Mouse (Mus musculus): ENCODE data around the gene Srp54a.
"Not testable (repeated sequence)": the region's sequence is repeated elsewhere in the genome, so short reads cannot be mapped to it uniquely, and the experiment has no call there.

The Srp54a gene

DNA sequence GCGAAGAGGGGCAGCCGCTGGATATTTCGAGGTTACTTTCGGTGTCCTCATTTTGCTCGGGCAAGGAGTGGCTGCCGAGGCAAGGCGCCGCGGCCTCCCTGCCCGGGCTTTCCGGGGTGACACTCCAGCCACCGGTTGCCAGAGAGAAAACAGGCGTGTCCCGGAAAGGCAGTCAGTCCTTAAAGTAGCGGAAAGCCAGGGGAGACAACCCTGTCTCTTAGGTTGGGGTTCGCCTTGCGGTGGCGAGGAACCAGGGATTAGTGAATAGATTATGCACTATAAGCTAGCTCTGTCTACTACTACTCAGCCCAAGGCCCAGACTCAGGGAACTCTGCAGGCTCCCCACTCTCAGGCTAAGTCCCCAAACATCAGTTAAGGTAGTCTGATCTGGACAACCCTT lies 44.7 kb downstream of the Srp54a start:
- not testable (repeated sequence) for DNase-seq (ENCODE audit: low spot score)

DNA sequence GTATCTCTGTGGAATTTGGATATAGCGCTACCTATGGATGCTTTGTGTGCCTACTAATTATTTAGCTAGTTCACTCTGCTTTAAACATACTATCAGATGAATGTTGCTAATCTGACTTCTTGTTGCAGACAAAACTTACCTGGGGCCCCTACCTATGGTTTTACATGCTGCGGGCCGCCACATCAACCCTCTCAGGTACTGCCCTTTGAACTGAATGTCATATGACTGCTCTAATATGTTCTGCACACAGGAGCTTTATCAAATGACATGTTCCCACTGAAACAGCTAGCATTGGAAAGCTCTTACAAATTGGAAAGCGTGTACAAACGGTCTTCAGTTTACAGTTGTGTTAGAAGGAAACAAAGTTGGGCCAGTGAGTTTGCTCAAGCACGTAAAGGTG lies 55.5 kb downstream of the Srp54a start:
- DNase-seq (ENCODE audit: low spot score) = not testable (repeated sequence)

DNA sequence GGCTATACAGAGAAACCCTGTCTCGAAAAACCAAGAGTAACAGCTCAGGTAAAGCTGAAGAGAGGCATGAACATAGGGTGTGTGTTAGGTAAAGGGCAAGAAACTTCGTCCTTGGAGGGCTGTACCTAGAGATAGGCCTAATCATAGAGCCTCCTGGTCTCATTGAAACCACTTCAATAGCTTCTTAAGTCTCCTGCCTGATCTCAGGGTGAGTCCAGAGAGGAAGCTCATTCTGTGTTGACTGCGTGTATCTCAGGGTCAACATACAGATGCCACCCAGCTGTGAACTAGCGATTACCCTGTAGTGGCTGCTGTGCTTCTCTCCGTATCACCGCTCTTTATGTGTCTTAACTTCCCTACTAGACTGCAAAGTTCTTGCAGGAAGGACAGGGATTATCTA lies 57.8 kb downstream of the Srp54a start:
- DNase-seq (ENCODE audit: low spot score) = not testable (repeated sequence)

DNA sequence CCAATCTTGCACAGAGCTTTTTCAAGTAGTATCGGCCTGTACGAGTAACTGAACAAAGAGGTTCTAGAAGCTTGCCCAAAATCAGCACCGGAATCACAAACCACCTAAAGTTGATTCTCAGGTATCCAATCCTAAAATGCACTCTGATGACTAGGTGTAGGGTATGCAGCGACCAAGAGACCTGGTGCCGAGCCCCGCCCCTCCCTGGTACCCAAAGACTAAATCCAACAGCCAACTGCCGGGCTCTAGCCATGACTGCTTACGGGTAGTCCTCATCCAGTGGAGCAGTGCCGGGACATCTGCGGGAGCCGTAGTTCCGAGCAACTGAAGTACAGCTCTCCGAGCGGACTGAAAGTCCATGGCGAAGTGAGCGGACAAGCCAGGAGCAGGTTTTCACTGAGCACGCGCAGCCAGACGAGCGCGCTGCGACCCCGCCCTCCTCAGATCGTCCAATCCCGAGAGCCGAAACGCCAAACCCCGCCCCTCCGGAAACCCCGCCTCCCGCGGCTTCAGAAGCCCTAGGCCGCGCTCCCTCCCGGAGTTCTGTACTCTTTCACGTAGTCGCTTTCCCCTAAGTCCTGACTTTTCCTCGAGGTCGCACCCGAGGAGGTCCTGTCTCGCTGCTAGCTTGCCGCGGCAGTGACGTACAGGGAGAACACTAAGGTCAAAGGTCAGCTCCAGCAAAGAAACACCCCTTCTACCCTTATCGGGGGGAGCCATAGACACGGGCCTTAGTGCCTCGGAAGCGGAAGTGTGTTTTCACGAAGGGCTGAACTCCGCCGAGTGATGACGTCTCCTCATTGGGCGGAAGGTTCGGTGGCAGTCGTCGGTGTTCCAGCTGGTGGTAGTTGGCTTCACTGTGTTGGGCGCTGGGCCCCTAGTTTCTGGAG lies 74.7 kb downstream of the Srp54a start, which contains the start of gene Srp54b:
Gene Srp54b (plus strand): TSS at position 546 of the 890 bp plus-strand sequence.
- not testable (repeated sequence) for DNase-seq (ENCODE audit: low spot score)

DNA sequence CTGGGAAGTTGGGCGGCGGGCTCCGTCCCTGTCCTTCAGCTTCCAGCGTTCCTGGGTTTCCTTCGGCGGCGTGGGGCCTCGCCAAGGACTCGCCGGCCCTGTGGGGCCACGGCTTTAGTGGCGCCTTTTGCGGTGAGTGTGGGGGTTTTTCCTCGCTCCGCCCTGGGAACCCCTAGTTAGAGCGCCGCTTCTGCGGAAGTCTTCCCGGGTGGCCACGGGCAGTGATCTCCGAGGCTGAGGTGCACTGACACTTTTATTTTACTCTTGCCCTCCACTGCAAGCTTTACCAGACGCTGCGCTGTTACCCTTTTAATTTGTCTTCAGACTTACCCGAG lies 75.4 kb downstream of the Srp54a start:
- DNase-seq (ENCODE audit: low spot score) = not testable (repeated sequence)
